Mouse (Mus musculus) heart, postnatal 36 days (tissue): ENCODE measurements around the gene Dvl2. TPM values are rescaled to one million over a fixed set of nuclear protein-coding genes. Genes with fewer than 3 reads are reported as not detected.
"Not testable (repeated sequence)": the region's sequence is repeated elsewhere in the genome, so short reads cannot be mapped to it uniquely, and the experiment has no call there.

Experiments used
- DNase-seq, 2 experiments: peaks; one replicate each; pipeline ENCODE4 v3.0.0; 2021 to 2022
- intact Hi-C: fragments of 180-260 bp; cut with DNase I; formaldehyde crosslinking; loops from one replicate; pipeline ENCODE4 v1.15.1; 2025
- total RNA-seq, 2 experiments: library from RNA; stranded (reverse); gene quantifications; 2 replicates each; pipeline ENCODE4 v1.2.3; 2021

Dvl2 gene
- total RNA-seq, 2 experiments from 2014 or later, result 5.0 to 6.1 TPM

DNA sequence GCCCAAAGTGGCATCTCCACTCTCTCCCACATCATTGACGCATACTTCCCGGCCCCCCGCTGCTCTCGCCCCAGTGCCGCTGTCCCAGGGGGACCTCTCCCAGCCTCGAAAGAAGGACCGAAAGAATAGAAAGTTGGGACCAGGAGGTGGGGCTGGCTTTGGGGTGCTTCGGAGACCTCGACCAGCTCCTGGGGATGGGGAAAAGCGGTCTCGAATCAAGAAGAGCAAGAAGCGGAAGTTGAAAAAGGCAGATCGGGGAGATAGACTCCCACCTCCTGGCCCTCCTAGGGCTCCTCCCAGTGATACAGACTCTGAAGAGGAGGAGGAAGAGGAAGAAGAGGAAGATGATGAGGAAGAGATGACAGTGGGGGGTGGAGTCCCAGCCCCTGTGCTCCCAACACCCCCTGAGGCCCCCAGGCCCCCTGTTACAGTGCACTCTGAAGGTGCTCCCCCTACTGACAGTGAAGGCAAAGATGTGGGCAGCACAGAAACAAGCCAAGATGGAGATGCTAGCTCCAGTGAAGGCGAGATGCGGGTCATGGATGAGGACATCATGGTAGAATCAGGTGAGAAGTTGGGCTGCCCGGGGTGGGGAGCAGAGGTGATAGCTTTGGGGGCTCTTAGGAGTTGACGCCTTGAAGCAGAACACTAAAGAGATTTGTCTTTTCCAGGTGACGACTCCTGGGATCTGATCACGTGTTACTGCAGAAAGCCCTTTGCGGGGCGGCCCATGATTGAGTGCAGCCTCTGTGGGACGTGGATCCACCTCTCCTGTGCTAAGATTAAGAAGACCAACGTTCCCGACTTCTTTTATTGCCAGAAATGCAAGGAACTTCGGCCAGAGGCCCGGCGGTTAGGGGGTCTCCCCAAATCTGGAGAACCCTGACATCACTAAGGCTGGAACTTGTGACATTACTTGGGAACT lies 1.6 kb upstream of the Dvl2 start:
- DNase-seq, result no peak
- intact Hi-C loops, result loop anchor here (10.0 kb wide), 2 partner anchors 584 to 656 kb away; partner anchors contain the start of genes Eno3, Kdm6b and Pfn1

- no peak for DNase-seq
These were observed 729 bp upstream of the Dvl2 start for GRCm38 (mm10) chr11:69999666-70000065.

GRCm38 (mm10) chr11:70001159-70001558 lies 764 bp downstream of the Dvl2 start:
- intact Hi-C loops, result loop anchor here (2.0 kb wide), 1 partner anchor 14 kb away; the partner anchor contains the start of gene Acadvl
- DNase-seq, result no peak

More at GRCm38 (mm10) chr11:69999666-70000065, 729 bp upstream of the Dvl2 start:
- intact Hi-C loops, result loop anchor here (2.0 to 10.0 kb wide), 3 partner anchors 15 to 655 kb away; partner anchors contain the start of genes Acadvl, Eno3, Kdm6b and Pfn1

DNA sequence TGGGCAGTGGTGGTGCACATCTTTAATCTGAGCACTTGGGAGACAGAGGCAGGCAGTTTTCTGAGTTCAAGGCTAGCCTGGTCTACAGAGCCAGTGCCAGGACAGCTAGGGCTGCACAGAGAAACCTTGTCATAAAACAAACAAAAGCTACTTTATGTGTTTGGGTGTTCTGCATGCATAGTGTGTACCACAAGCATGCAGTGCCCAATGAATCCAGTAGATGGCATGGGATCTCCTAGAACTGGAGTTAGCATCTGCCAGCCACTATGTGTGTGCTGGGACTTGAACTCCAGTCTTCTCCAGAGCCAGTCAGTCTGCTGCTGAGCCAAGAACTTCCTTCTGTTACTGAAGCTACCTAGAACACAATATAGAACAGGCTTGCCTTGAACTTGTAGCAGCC lies 1.5 kb downstream of the Dvl2 start:
- no peak for DNase-seq
- intact Hi-C loops, result loop anchor here (2.0 kb wide), 1 partner anchor 13 kb away; the partner anchor contains the start of gene Acadvl

DNA sequence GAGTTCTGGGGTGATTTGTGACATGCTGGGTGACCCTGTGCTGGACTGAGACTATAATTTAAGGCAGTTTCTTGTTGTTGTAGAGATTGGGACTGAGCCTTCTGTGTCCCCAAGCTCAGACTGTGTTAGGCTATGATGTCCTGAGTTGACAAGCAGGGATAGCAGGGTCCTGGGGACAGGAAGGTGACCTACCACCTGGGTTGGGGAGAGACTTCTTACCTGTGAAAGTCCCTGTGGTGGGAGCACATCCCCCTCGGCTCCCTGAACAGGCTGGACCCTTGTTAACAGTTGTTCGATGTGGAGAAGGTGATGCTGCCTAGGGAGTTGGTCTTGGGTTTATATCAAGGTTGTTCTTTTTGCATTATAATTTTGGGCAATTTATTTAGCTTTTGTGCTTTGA lies 2.1 kb downstream of the Dvl2 start:
- no peak for DNase-seq
- intact Hi-C loops, result no loop called here

DNA sequence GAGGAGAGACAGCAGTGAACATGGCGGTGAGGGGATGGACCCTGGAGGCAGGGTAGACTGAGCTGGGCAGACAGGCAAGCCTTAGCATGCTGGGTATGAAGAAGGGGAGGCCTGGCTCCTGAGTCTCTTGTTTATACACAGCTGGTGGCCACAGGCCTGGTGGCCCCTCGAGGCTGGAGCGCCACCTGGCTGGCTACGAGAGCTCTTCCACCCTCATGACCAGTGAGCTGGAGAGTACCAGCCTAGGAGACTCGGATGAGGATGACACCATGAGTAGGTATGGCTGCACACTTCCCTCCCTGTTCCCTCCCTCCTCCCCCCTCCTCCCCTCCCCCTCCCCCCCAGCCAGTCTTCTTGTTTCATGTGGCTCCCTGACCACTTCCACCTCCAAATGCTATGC lies 5.1 kb downstream of the Dvl2 start:
- no peak for DNase-seq
- intact Hi-C loops, result no loop called here

- intact Hi-C loops, result no loop called here
- DNase-seq, result no peak
These were observed 9.6 kb downstream of the Dvl2 start for GRCm38 (mm10) chr11:70010033-70010432.

DNA sequence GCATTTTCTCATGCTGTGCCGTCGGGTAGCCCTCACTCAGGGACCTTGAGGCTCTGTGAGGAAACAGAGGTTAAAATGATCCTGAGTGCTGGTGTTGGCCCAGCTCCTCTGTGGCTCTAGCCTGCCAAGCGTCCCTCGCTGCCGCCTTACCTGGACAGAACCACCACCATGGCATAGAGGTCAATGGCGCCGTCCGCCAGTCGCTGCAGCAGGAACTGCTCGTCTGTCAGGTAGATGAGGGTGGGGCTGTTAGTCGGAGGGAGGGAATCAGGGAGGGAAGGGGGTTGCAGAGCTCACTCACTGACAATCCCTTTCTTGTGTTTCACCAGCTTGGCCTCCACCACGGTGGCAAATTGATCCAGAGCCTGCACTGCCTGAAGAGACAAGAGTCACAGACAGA lies 10.2 kb downstream of the Dvl2 start:
- no peak for DNase-seq
- intact Hi-C loops, result no loop called here

- intact Hi-C loops, result no loop called here
- no peak for DNase-seq
These were observed 10.6 kb downstream of the Dvl2 start for GRCm38 (mm10) chr11:70010961-70011360.

DNA sequence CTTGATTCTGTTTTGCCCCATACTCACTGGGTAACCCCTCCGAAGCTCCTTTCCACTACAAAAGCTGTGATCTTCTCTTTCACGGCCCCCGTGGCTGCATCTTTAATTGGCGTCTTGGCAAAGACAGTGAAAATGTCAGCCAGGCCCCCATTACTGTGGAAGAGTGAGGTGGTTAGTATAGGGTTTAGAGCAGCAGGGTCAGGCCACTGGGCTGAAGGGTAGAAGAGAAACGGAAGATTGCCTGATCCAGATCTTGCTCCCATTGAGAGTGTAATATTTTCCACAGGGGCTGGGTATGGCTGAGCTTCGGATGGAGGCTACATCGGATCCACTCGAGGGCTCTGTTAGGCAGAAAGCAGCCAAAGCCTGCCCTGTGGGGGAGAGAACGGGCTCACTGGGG lies 12.5 kb downstream of the Dvl2 start:
- DNase-seq, result no peak
- intact Hi-C loops, result no loop called here

- DNase-seq, result no peak
- intact Hi-C loops, result no loop called here
These were observed 13.0 kb downstream of the Dvl2 start for GRCm38 (mm10) chr11:70013408-70013807.

DNA sequence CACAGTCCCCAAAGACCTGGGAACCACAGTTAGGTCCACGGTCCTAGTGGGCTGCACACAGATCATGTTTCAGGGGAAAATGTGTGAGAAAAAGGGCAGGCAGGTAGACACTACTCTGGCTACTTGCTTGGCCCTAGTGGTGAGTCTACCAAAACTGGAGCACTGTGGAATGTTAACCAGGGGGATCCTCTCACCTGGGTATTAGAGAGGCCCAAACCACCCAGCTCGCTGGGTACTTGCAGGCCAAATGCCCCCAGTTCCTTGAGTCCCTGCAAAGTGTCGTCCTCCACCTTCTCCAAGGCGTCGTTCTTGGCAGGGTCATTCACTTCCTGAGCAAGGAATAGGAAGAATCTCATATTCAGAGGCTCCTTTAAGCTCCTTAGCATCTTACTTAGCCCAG lies 13.7 kb downstream of the Dvl2 start:
- no peak for DNase-seq
- intact Hi-C loops, result loop anchor here (2.0 kb wide), 3 partner anchors 13 to 79 kb away; partner anchors contain the start of genes Ctdnep1, Dvl2 and Ybx2

DNA sequence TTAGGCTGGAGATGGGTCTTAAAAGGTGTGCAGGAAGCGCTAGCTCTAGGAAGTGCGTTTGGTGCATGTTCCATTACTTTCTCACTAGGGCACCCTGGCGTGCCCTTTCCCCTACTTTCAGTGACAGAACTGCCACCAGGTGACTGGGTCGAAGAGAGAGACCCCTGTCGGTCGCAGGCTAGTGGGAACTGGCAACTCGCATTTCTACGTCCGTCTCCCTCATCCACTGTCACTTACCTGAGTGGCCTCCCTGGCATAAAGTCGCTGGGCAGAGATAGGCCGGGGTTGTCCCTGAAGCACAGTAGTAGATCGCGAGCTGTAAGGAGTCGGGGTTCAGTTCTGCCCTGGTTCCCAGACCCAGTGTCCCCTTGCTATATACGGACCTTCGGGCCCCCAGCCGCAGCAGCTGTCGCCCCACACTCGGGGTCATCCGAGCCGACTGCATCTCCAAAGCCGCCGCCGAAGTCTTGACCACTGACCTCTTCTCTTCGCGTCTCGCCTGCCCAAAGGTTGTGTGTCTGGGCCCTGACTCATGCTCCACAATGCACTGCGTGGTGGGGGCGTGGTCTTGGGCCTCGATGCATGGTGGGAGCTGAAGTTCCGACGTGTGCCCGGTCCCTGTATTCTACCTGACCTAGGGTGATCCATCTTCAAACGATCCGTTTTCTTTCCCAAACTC lies 14.6 kb downstream of the Dvl2 start, which contains the start of gene Acadvl:
Gene Acadvl, minus strand, starts transcription at position 532 of the 679 bp plus-strand sequence.
- intact Hi-C loops, result loop anchor here (2.0 kb wide), 3 partner anchors 14 to 80 kb away; partner anchors contain the start of genes Ctdnep1, Dvl2 and Ybx2
- peak; percentile 87 to 88 for DNase-seq

GRCm38 (mm10) chr11:70015677-70016076 lies 15.3 kb downstream of the Dvl2 start:
- DNase-seq, result no peak
- intact Hi-C loops, result loop anchor here (2.0 kb wide), 3 partner anchors 15 to 81 kb away; partner anchors contain the start of genes Ctdnep1, Dvl2 and Ybx2

- intact Hi-C loops, DNase-seq: not testable (repeated sequence)
These were observed 15.8 kb downstream of the Dvl2 start for GRCm38 (mm10) chr11:70016177-70016576.

DNA sequence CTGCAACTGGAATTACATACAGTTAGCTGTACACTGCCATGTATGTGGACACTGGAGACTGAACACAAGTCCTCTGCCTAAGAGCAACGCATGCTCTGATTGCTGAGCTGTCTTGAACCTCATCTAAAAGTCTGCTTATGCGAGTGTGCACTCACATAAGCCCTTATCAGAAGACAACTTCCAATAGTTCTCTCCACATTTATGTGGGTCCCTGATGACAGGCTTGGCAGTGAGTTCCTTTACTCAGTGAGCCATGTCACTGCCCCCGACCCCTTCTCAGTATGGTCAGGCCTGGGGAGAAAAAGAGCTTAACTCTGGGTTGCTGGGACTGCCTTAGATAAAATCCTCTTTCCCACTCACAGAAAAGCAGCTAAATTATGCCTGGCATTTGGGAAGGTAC lies 16.3 kb downstream of the Dvl2 start, which contains the start of gene Dlg4:
Gene Dlg4, plus strand, starts transcription at position 274 of the 400 bp plus-strand sequence.
- intact Hi-C loops, result no loop called here
- no peak for DNase-seq

GRCm38 (mm10) chr11:70017199-70017767 lies 16.9 kb downstream of the Dvl2 start:
- DNase-seq, result no peak
- intact Hi-C loops, result no loop called here

- DNase-seq, result peak in 1 of 2 experiments; percentile 52
- intact Hi-C loops, result no loop called here
These were observed 18.0 kb downstream of the Dvl2 start for GRCm38 (mm10) chr11:70018131-70018990.

DNA sequence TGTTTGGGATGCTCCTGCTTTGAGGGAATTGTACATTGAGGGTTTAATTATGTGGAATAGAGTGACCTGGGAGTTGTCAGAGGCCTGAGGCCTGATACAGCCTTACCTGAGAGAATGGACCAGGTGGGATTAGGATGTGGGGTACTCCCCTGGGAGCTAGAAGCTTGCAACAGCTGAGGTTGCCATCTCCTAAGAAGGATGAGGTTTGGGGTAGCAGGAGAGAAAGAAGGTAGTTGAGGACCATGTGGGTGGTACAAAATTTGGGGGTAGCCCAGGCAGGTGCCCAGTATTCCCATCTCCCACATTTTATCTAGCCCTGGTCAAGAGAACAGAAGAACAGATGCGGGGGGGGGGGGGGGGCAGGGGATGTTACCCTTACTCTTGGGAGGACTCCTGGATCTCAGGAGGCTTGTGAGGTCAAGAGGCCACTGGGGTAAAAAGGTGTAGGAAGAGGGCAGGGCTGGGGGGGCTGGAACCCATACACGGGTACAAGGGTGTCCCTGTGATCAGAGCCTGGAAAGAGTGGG lies 19.2 kb downstream of the Dvl2 start:
- no peak for DNase-seq
- intact Hi-C loops, result no loop called here
